Mouse (Mus musculus) erythroblast, embryonic 14.5 days (primary cell): ENCODE data around the gene Ide.

Experiments
- GATA1 ChIP-seq: IDR thresholded peaks from 2 replicates; pipeline ENCODE4 v1.6.1; 2012; ENCODE audit warnings: low read length, inconsistent platforms, mixed read lengths
- TAL1 ChIP-seq: IDR thresholded peaks from 3 replicates; pipeline ENCODE4 v1.6.1; 2012; ENCODE audit warnings: low read length, inconsistent platforms, mixed read lengths

DNA sequence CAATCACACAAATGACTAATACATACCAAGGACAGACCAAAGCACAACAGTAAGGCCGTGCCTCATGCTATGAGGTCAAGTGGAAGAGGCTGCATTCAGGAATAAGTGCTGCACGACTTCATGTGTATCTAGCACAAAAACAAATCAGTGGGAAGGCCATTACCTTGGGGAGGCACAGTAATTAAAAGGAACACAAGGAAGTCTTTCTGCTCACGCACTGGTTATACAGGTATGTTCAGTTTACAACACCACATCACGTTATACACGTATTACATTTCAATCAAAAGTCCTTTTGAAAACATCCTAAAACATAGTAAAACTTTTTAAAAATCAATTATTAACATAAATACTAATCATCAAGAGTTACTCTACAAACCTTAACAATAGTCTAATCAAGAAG is 6.2 kb upstream of the Ide start:
- no peak for TF ChIP-seq TAL1
- TF ChIP-seq GATA1: no peak
